Mouse (Mus musculus) neural tube, embryonic 15.5 days (tissue): Measurements from ENCODE around the gene Jtb. TPM values are rescaled to one million over a fixed set of nuclear protein-coding genes. Genes with fewer than 3 reads are reported as not detected.
A peak's percentile ranks its signal among the peaks of the same experiment; 100 is the strongest.
"Not testable (repeated sequence)": the region's sequence is repeated elsewhere in the genome, so short reads cannot be mapped to it uniquely, and the experiment has no call there.

Experiments used
- ATAC-seq: fragments of 200-750 bp; cut with Nextera tagmentation; 2 replicates; pipeline ENCODE4 v1.8.0; 2017; ENCODE audit warnings: mild to moderate bottlenecking, moderate TSS enrichment, moderate library complexity; ENCODE audit not compliant: low FRiP score
- H3K27ac ChIP-seq: fragments of 300-500 bp; sonication (generic); replicated peaks from 2 replicates; pipeline ENCODE4 v1.5.1; 2015; ENCODE audit warnings: mild to moderate bottlenecking, inconsistent platforms
- H3K27me3 ChIP-seq: fragments of 300-500 bp; sonication (generic); replicated peaks from 2 replicates; pipeline ENCODE4 v1.6.1; 2015; ENCODE audit warnings: inconsistent platforms
- H3K36me3 ChIP-seq: fragments of 300-500 bp; sonication (generic); 2 replicates; pipeline ENCODE4 v1.6.1; 2015; ENCODE audit warnings: inconsistent platforms
- H3K4me1 ChIP-seq: fragments of 300-500 bp; sonication (generic); 2 replicates; pipeline ENCODE4 v1.6.1; 2015; ENCODE audit warnings: inconsistent platforms
- H3K4me2 ChIP-seq: fragments of 300-500 bp; sonication (generic); 2 replicates; pipeline ENCODE4 v1.6.1; 2015; ENCODE audit warnings: inconsistent platforms, mild to moderate bottlenecking, moderate library complexity
- H3K4me3 ChIP-seq: fragments of 300-500 bp; sonication (generic); replicated peaks from 2 replicates; pipeline ENCODE4 v1.5.1; 2015; ENCODE audit warnings: mild to moderate bottlenecking, inconsistent platforms
- H3K9ac ChIP-seq: fragments of 300-500 bp; sonication (generic); replicated peaks from 2 replicates; pipeline ENCODE4 v1.6.1; 2015; ENCODE audit warnings: mild to moderate bottlenecking, inconsistent platforms
- H3K9me3 ChIP-seq: fragments of 300-500 bp; sonication (generic); replicated peaks from 2 replicates; pipeline ENCODE4 v1.6.1; 2016; ENCODE audit warnings: inconsistent platforms
- WGBS: fragments of 180-500 bp; shearing (Covaris S2); methylation state at CpG from one replicate; pipeline ENCODE4 v1.1.7; 2015; ENCODE audit warnings: mixed read lengths; 5-methylcytosine and 5-hydroxymethylcytosine counted together
- polyA plus RNA-seq: library from polyadenylated mRNA; unstranded; fragments of >200 nt; fragmentation: Nextera tagmentation; extraction: Ambion mirVana; gene quantifications from 2 replicates; pipeline ENCODE4 v1.2.1, GENCODE M21; 2015

Jtb gene
- polyA plus RNA-seq, 1 experiment from 2014 or later = 93.0 TPM

DNA sequence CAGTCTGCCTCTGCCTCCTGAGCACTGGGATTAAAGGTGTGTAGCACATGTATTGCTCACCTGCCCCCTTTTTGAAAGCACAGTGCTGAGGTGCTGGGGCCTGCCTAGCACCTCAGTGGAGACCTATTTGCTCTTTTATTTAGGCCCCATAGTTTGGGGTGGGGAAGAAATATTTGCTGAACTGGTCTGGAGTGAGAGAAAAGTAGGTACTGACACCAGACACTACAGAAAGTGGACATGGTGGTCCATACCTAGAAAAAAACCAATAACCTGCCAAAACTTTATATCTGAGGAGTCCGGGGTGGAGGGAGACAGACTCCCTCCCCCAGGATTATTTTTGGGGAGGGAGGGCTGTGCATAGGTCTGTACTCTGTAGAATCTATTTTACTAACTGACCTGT, 21.8 kb downstream of the Jtb start:
- not testable (repeated sequence) for H3K9ac ChIP-seq, H3K27me3 ChIP-seq, H3K9me3 ChIP-seq, H3K27ac ChIP-seq
- 78% methylated on average over 1 of the region's 1 CpGs for WGBS
- H3K4me1 ChIP-seq = peaks cover 45% of the 10 kb centered on the region
- peak overlapping the region; percentile 69; the same call in 1 of the 2 replicates for H3K4me3 ChIP-seq
- H3K36me3 ChIP-seq = peaks cover 17% of the 10 kb centered on the region
- ATAC-seq = peak; percentile 2; the same call in 1 of the 2 replicates
- peak overlapping the region; percentile 81 for H3K4me2 ChIP-seq

DNA sequence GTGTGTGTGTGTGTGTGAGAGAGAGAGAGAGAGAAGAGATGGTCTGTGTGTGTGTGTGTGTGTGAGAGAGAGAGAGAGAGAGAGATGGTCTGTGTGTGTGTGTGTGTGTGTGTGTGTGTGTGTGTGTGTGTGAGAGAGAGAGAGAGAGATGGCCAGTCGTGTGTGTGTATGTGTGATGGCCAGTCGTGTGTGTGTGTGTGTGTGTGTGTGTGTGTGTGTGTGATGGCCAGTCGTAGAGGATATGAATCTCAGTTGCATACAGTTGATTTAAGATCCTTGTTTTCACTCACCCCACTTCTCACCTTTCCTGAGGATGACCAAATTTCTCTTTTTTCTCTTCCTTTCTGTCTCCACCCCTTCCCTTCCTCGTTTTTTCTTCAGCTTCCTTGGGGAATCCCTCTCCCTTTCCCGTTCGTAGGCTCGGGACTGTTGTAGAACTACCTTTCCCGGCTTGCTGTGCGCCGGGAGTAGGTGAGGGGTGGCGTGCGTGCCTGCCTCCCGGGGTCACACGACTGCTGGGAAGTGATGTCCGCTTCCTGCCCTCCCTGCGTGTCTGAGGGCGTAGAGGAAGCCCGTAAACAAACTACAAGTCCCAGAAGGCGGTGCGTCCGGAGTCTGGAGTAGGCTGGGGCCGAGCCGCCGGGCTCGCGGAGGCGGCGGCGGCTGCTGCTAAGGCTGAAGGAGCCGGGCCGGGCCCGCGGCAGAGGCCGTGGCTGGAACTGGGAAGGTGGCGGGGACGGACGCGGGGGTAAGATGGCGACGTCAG, 22.4 kb downstream of the Jtb start, which contains the start of gene Crtc2:
TSS of gene Crtc2 (plus strand) at position 511 of the 766 bp plus-strand sequence.
- under 1% methylated on average over 39 of the region's 40 CpGs for WGBS
- ATAC-seq = peak; percentile 96
- Histone ChIP-seq H3K36me3 (peaks cover 23% of the 10 kb centered on the region), H3K9ac (peak within 1 kb of the TSS; percentile 84), H3K27ac (peak within 1 kb of the TSS; percentile 86), H3K4me3 (peak within 1 kb of the TSS; percentile 69), H3K27me3 (no peaks in the 10 kb centered on the region), H3K4me2 (peak within 1 kb of the TSS; percentile 81), H3K9me3 (no peaks in the 10 kb centered on the region), H3K4me1 (peaks cover 38% of the 10 kb centered on the region)

DNA sequence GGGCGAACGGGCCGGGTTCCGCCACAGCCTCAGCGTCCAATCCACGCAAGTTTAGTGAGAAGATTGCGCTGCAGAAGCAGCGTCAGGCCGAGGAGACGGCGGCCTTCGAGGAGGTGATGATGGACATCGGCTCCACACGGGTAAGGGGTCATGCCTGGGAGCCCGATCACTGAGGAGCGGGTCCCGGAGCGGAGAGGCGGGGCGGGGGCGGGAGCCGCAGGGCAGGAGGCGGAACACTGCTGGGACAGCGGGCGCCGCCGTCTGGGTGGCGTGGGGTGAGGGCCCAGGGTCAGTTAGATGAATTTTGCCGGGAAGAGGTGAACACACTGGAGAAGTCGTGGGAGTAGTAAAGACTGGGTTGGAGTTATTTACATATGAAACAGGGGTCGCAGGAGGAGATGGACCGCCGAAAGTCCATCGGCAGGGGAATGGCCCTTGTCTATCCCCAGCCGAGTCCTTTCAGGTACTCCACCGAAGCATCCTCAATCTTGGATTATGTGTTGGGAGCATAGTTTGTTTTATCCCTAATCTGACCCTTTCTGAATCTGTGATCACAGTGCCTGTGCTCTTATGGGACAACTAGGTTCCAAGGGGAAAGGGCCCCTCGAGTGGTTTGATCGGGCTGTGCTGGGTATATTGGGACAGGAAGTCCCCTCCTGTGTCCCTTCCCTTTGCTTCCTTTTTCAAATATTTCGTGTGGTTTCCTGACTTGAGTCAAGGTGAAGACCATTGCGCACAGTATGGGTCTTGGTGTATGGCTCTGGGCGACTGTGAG, 23.2 kb downstream of the Jtb start:
- Histone ChIP-seq H3K4me3 (peak overlapping the region; percentile 69), H3K27me3 (no peaks in the 10 kb centered on the region), H3K4me1 (peaks cover 31% of the 10 kb centered on the region), H3K4me2 (peak overlapping the region; percentile 81), H3K36me3 (peaks cover 30% of the 10 kb centered on the region), H3K9me3 (no peaks in the 10 kb centered on the region), H3K27ac (peak overlapping the region; percentile 86), H3K9ac (peak overlapping the region; percentile 84)
- ATAC-seq = peak; percentile 61
- WGBS = 1% methylated on average over 41 of the region's 41 CpGs

DNA sequence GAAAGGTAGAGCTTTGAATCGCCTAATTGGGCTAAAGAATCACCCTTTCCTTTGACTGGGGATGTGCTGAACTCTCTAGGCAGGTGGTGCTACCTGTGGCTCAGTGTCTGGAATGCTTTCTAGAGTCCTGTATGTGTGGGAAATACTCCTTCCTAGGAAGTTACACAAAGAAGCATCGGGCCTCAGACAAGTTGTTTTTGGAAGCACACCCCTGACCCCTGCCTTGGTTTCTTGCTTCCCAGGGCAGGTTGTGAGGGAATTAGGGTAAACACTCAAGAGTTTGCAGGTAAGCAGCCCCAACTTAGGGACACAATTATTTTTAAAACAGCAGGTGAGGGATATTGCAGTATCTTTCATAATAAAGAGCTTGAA, 23.8 kb downstream of the Jtb start:
- H3K27me3 ChIP-seq = no peaks in the 10 kb centered on the region
- peak overlapping the region; percentile 81 for H3K4me2 ChIP-seq
- no peaks in the 10 kb centered on the region for H3K9me3 ChIP-seq
- no peak for ATAC-seq
- H3K9ac ChIP-seq = peak overlapping the region; percentile 84
- H3K27ac ChIP-seq = peak overlapping the region; percentile 86
- 26% methylated on average over 2 of the region's 2 CpGs for WGBS
- H3K36me3 ChIP-seq = peaks cover 36% of the 10 kb centered on the region
- H3K4me3 ChIP-seq = peak overlapping the region; percentile 69
- H3K4me1 ChIP-seq = peaks cover 31% of the 10 kb centered on the region

DNA sequence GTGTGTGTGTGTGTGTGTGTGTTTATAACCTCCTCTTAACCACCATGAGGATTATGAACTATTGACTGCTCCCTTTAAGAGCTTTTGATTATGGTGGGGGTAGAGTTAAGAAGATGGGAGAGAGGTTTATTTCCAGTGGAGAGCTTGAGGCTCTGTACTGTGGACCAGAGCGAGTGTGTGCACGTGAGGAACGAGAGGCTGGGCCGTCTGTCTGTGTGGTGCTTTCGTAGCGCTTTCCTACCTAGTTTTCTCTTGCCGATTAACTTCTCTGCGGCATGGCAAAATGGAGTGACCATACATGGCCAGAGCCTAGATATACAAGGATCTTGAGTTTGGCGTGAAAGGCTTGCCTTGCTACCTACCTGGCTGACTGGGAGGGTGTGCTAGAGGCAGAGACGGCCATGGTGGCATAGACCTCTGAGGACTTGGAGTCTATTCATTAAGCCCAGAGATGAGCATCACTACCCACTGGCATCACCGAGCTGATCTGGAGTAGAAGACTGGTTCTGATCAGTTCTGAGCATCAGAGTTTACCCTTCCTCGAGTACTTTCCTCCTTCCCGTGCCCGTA, 24.5 kb downstream of the Jtb start:
- Histone ChIP-seq H3K36me3 (peaks cover 42% of the 10 kb centered on the region), H3K9ac (peak overlapping the region; percentile 17; the same call in 1 of the 2 replicates)
- 94% methylated on average over 14 of the region's 14 CpGs for WGBS

DNA sequence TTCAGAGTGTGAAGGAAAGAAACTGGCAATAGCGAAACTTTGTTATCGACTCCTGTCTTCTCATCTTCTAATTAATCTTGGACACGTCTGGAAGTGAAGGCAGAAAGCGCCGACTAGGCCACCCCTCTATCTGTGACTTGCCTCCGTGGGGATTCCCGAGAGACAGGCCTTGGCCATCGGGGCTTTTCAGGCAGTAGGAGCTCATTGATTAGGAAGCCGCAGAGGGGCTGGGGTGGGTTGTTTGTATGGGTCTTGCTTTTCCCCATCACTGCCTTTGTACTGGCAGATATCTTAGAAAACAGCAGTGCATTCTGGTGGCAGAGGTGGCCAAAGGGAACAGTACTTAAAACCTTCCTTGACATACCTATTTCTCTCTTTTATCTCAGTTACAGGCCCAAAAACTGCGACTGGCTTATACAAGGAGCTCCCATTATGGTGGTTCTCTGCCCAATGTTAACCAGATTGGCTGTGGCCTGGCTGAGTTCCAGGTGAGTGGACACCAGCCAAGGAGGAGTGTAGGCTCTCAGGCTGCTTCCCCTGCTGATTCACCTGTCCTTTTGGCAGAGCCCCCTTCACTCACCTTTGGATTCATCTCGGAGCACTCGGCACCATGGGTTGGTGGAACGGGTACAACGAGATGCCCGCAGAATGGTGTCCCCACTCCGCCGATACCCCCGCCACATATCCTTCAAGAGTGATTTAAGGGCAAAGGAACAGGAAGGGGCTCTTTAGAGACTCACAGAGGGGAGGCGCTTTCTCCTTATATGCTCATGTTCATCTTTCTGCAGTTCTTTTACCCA, 25.5 kb downstream of the Jtb start:
- WGBS = 90% methylated on average over 19 of the region's 19 CpGs
- Histone ChIP-seq H3K27ac (no peak overlapping the region), H3K9me3 (no peaks in the 10 kb centered on the region), H3K36me3 (peaks cover 43% of the 10 kb centered on the region), H3K9ac (no peak overlapping the region), H3K4me2 (no peak overlapping the region), H3K4me1 (peaks cover 24% of the 10 kb centered on the region), H3K27me3 (no peaks in the 10 kb centered on the region), H3K4me3 (no peak overlapping the region)
- no peak for ATAC-seq

More for the DNA sequence above, 24.5 kb downstream of the Jtb start:
- Histone ChIP-seq H3K27ac (no peak overlapping the region), H3K4me1 (peaks cover 26% of the 10 kb centered on the region), H3K9me3 (no peaks in the 10 kb centered on the region), H3K4me3 (peak overlapping the region; percentile 4; the same call in 1 of the 2 replicates), H3K27me3 (no peaks in the 10 kb centered on the region), H3K4me2 (peak overlapping the region; percentile 81)
- no peak for ATAC-seq

DNA sequence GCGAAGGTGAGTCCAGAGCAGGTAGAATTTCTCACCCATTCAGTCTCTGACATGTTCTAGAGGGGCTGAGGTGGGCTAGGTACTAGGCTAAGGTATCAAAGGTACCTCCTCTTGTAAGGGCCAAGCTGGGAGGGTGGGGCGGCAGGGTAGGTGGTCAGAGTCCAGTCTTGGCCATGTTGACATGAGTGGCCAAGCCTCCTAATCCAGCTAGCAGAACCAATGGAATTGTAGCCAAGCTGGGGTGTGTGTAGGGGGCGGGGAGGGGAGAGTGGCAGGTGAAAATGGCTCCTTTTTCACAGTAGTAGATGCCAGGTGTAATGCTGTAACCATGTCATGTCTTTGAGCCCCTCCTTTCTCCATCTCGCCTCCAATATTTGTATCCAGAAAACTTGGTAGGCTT, 27.1 kb downstream of the Jtb start:
- WGBS = 97% methylated on average over 4 of the region's 4 CpGs
- peaks cover 20% of the 10 kb centered on the region for H3K4me1 ChIP-seq
- H3K27ac ChIP-seq = no peak overlapping the region
- no peak overlapping the region for H3K4me3 ChIP-seq
- no peak for ATAC-seq
- no peaks in the 10 kb centered on the region for H3K27me3 ChIP-seq
- no peak overlapping the region for H3K4me2 ChIP-seq
- H3K9ac ChIP-seq = no peak overlapping the region
- H3K9me3 ChIP-seq = no peaks in the 10 kb centered on the region
- peaks cover 58% of the 10 kb centered on the region for H3K36me3 ChIP-seq

DNA sequence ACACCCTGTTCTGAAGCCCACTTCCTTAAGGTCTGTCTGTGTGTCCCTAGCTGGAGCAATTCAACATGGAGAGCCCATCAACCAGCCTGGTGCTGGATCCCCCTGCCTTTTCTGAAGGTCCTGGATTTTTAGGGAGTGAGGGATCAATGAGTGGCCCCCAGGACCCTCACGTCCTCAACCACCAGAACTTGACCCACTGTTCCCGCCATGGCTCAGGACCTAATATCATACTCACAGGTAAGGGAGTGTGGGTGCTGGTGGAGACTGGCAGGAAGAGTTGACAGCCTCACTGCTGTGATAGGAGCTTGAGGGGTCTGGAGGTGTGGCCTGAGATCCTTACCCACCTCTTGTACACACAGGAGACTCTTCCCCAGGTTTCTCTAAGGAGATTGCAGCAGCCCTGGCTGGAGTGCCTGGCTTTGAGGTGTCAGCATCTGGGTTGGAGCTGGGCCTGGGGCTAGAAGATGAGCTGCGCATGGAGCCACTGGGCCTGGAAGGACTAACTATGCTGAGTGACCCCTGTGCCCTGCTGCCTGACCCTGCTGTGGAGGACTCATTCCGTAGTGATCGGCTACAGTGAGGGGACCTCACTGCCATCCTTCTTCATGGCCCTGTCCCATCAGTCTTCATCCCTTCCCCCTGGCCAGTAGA, 31.8 kb downstream of the Jtb start:
- ATAC-seq = no peak
- peaks cover 62% of the 10 kb centered on the region for H3K36me3 ChIP-seq
- 93% methylated on average over 5 of the region's 5 CpGs for WGBS

DNA sequence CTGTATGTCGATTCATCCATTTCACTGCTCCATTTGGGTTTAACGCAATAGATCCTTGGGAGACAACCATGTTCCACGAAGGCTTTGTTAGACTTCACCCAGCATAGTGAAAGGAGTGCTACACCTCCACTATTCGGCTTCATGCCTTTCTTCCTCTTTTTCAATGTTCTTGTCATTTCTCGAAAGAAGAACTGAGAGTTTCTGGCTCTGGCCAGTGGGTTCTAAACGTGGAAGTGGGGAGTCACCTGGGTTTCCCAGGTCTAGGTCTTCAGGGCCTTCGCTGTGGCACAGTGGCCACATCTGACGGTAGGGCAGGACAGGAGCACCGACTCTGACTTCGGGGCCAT, 33.3 kb downstream of the Jtb start:
- no peaks in the 10 kb centered on the region for H3K9me3 ChIP-seq
- peak overlapping the region; percentile 74 for H3K4me2 ChIP-seq
- peak overlapping the region; percentile 89; the same call in 1 of the 2 replicates for H3K9ac ChIP-seq
- H3K4me1 ChIP-seq = peaks cover 13% of the 10 kb centered on the region
- no peak for ATAC-seq
- H3K4me3 ChIP-seq = peak overlapping the region; percentile 83
- H3K27me3 ChIP-seq = no peaks in the 10 kb centered on the region
- H3K27ac ChIP-seq = peak overlapping the region; percentile 97
- 35% methylated on average over 10 of the region's 10 CpGs for WGBS
- H3K36me3 ChIP-seq = peaks cover 50% of the 10 kb centered on the region

More for the DNA sequence above, 31.8 kb downstream of the Jtb start:
- H3K9me3 ChIP-seq = no peaks in the 10 kb centered on the region
- H3K4me1 ChIP-seq = peaks cover 13% of the 10 kb centered on the region
- H3K4me2 ChIP-seq = no peak overlapping the region
- no peaks in the 10 kb centered on the region for H3K27me3 ChIP-seq
- no peak overlapping the region for H3K4me3 ChIP-seq
- H3K27ac ChIP-seq = no peak overlapping the region
- H3K9ac ChIP-seq = no peak overlapping the region

DNA sequence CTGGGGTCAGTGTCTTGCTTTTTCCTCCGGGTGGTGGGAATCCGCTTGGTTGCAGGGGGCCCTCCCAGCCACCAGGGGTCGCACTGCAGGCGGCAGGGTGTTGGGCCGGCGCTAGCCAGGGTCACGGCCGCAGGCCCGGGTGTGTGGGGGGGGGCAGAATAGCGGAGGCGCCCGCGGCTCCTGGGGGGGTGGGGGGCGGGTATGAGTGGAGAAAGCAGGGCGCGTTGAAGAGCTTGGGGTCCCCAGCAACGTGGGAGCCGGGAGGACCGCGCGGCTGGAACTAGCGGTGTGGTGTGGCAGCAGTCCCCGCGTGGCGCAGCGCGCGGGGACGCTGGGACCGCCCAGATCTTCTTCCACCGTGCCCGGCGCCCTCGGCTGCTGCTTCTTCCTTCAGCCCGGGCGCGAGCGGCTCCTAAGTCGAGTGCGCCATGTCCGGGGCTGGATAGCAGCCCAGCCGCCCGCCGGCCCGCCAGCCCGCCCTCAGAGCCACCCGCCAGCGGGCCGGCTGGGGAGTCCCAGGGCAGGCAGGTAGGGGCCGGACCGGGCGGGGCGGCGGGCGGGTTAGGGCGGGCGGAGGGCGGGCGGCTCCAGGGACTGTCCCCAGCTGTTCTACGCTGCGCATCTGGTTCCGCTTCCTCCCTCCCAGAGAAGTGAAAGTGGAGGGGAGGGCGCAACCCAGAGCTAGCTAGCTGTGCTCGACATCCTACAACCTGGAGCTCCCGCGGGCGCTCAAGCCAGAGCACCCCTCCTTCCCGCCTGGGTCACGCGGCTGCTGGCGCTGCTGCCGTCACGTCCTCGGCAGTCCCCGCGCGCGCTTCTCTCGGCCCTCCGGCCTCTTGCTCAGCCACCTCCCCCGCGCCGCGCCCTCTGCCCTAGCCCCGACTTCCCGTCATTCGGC, 33.9 kb downstream of the Jtb start, which contains the start of gene Dennd4b:
TSS of gene Dennd4b (plus strand) at position 152 of the 898 bp plus-strand sequence.
- peak within 1 kb of the TSS; percentile 83 for H3K4me3 ChIP-seq
- H3K9me3 ChIP-seq = no peaks in the 10 kb centered on the region
- WGBS = under 1% methylated on average over 66 of the region's 87 CpGs
- peak within 1 kb of the TSS; percentile 97 for H3K27ac ChIP-seq
- peaks cover 49% of the 10 kb centered on the region for H3K36me3 ChIP-seq
- H3K4me1 ChIP-seq = peaks cover 13% of the 10 kb centered on the region
- H3K27me3 ChIP-seq = no peaks in the 10 kb centered on the region
- H3K4me2 ChIP-seq = peak within 1 kb of the TSS; percentile 74
- peak within 1 kb of the TSS; percentile 89 for H3K9ac ChIP-seq
- peak; percentile 88 for ATAC-seq
